Mouse (Mus musculus): ENCODE data around the gene Ypel1. TPM values are rescaled to one million over a fixed set of nuclear protein-coding genes. Genes with fewer than 3 reads are reported as not detected.

Ypel1 gene
- polyA plus RNA-seq, 1 experiment from 2014 or later: 174 TPM

- Histone ChIP-seq H3K27ac (replicated peaks; ENCODE audit: low read depth, low read length) (no peak overlapping the region), H3K4me3 (replicated peaks; ENCODE audit: low read depth, low read length) (no peak overlapping the region), H3K4me1 (ENCODE audit: control insufficient read depth, insufficient read depth, low read length) (no peaks in the 10 kb centered on the region), H3K27me3 (ENCODE audit: control insufficient read depth, insufficient read depth, low read length) (no peaks in the 10 kb centered on the region), H3K4me2 (ENCODE audit: low read length) (no peak overlapping the region), H3K9ac (replicated peaks; ENCODE audit: low read length) (no peak overlapping the region), H3K36me3 (ENCODE audit: control insufficient read depth, insufficient read depth, low read length) (peaks cover 74% of the 10 kb centered on the region), H3K9me3 (ENCODE audit: control insufficient read depth, low read length) (no peaks in the 10 kb centered on the region)
- ATAC-seq (ENCODE audit: low FRiP score, low TSS enrichment) (no peak), DNase-seq (no peak)
- 91% methylated on average over 4 of the region's 4 CpGs for WGBS
These were observed 35.1 kb downstream of the Ypel1 start for GRCm38 (mm10) chr16:17104600-17104999.

GRCm38 (mm10) chr16:17110771-17111743 lies 41.6 kb downstream of the Ypel1 start, which contains the start of gene Ppil2:
Gene Ppil2 (minus strand): TSS chr16:17111257.
- H3K27ac ChIP-seq (replicated peaks; ENCODE audit: low read depth, low read length): peak within 1 kb of the TSS; percentile 41; the same call in 1 of the 2 replicates
- peak within 1 kb of the TSS; percentile 69 for H3K9ac ChIP-seq (replicated peaks; ENCODE audit: low read length)
- peaks cover 8% of the 10 kb centered on the region; the same call in 1 of the 2 replicates for H3K4me1 ChIP-seq (ENCODE audit: control insufficient read depth, insufficient read depth, low read length)
- peak; percentile 93 for DNase-seq
- H3K4me2 ChIP-seq (ENCODE audit: low read length): peak within 1 kb of the TSS; percentile 72
- peak within 1 kb of the TSS; percentile 83 for H3K4me3 ChIP-seq (replicated peaks; ENCODE audit: low read depth, low read length)
- ATAC-seq (ENCODE audit: low FRiP score, low TSS enrichment): peak; percentile 88
- no peaks in the 10 kb centered on the region for H3K27me3 ChIP-seq (ENCODE audit: control insufficient read depth, insufficient read depth, low read length)
- no peaks in the 10 kb centered on the region for H3K9me3 ChIP-seq (ENCODE audit: control insufficient read depth, low read length)
- peaks cover 25% of the 10 kb centered on the region for H3K36me3 ChIP-seq (ENCODE audit: control insufficient read depth, insufficient read depth, low read length)
- WGBS: 9% methylated on average over 38 of the region's 38 CpGs

- WGBS: 95% methylated on average over 5 of the region's 5 CpGs
These were observed 47.9 kb downstream of the Ypel1 start for GRCm38 (mm10) chr16:17117309-17117799.

GRCm38 (mm10) chr16:17121569-17121968 lies 52.1 kb downstream of the Ypel1 start:
- H3K9me3 ChIP-seq (ENCODE audit: control insufficient read depth, low read length): no peaks in the 10 kb centered on the region
- no peaks in the 10 kb centered on the region for H3K27me3 ChIP-seq (ENCODE audit: control insufficient read depth, insufficient read depth, low read length)
- H3K9ac ChIP-seq (replicated peaks; ENCODE audit: low read length): no peak overlapping the region
- H3K4me3 ChIP-seq (replicated peaks; ENCODE audit: low read depth, low read length): peak overlapping the region; percentile 3; the same call in 1 of the 2 replicates
- H3K27ac ChIP-seq (replicated peaks; ENCODE audit: low read depth, low read length): no peak overlapping the region
- H3K4me2 ChIP-seq (ENCODE audit: low read length): peak overlapping the region; percentile 36
- 42% methylated on average over 14 of the region's 14 CpGs for WGBS
- peak; percentile 41 for DNase-seq
- 0 out of 2 replicates have a peak, but pooled peaks cover 2% of the 10 kb centered on the region for H3K36me3 ChIP-seq (ENCODE audit: control insufficient read depth, insufficient read depth, low read length)
- H3K4me1 ChIP-seq (ENCODE audit: control insufficient read depth, insufficient read depth, low read length): peaks cover 16% of the 10 kb centered on the region
- no peak for ATAC-seq (ENCODE audit: low FRiP score, low TSS enrichment)

More at GRCm38 (mm10) chr16:17117309-17117799, 47.9 kb downstream of the Ypel1 start:
- Histone ChIP-seq H3K4me2 (ENCODE audit: low read length) (no peak overlapping the region), H3K27me3 (ENCODE audit: control insufficient read depth, insufficient read depth, low read length) (no peaks in the 10 kb centered on the region), H3K9me3 (ENCODE audit: control insufficient read depth, low read length) (no peaks in the 10 kb centered on the region), H3K36me3 (ENCODE audit: control insufficient read depth, insufficient read depth, low read length) (peaks cover 8% of the 10 kb centered on the region), H3K9ac (replicated peaks; ENCODE audit: low read length) (no peak overlapping the region), H3K27ac (replicated peaks; ENCODE audit: low read depth, low read length) (no peak overlapping the region), H3K4me3 (replicated peaks; ENCODE audit: low read depth, low read length) (no peak overlapping the region), H3K4me1 (ENCODE audit: control insufficient read depth, insufficient read depth, low read length) (no peaks in the 10 kb centered on the region)
- DNase-seq (no peak), ATAC-seq (ENCODE audit: low FRiP score, low TSS enrichment) (no peak)

- 1% methylated on average over 22 of the region's 22 CpGs for WGBS
- peak overlapping the region; percentile 35 for H3K4me3 ChIP-seq (replicated peaks; ENCODE audit: low read depth, low read length)
- no peaks in the 10 kb centered on the region for H3K9me3 ChIP-seq (ENCODE audit: control insufficient read depth, low read length)
- peak overlapping the region; percentile 56 for H3K4me2 ChIP-seq (ENCODE audit: low read length)
- H3K9ac ChIP-seq (replicated peaks; ENCODE audit: low read length): peak overlapping the region; percentile 51
- DNase-seq: peak; percentile 46
- no peaks in the 10 kb centered on the region for H3K27me3 ChIP-seq (ENCODE audit: control insufficient read depth, insufficient read depth, low read length)
- no peak overlapping the region for H3K27ac ChIP-seq (replicated peaks; ENCODE audit: low read depth, low read length)
- ATAC-seq (ENCODE audit: low FRiP score, low TSS enrichment): peak; percentile 48
- peaks cover 16% of the 10 kb centered on the region for H3K4me1 ChIP-seq (ENCODE audit: control insufficient read depth, insufficient read depth, low read length)
- H3K36me3 ChIP-seq (ENCODE audit: control insufficient read depth, insufficient read depth, low read length): no peaks in the 10 kb centered on the region
These were observed 54.8 kb downstream of the Ypel1 start for GRCm38 (mm10) chr16:17124119-17124870.

- peaks cover 16% of the 10 kb centered on the region for H3K4me1 ChIP-seq (ENCODE audit: control insufficient read depth, insufficient read depth, low read length)
- WGBS: under 1% methylated on average over 25 of the region's 25 CpGs
- DNase-seq: peak; percentile 92
These were observed 55.5 kb downstream of the Ypel1 start, which contains the start of gene 2610318N02Rik for GRCm38 (mm10) chr16:17124871-17125520. Gene 2610318N02Rik (minus strand): TSS chr16:17125167.

GRCm38 (mm10) chr16:17127292-17127691 lies 57.8 kb downstream of the Ypel1 start:
- 100% methylated on average over 1 of the region's 1 CpGs for WGBS
- no peak overlapping the region for H3K4me2 ChIP-seq (ENCODE audit: low read length)
- no peaks in the 10 kb centered on the region for H3K9me3 ChIP-seq (ENCODE audit: control insufficient read depth, low read length)
- H3K36me3 ChIP-seq (ENCODE audit: control insufficient read depth, insufficient read depth, low read length): no peaks in the 10 kb centered on the region
- H3K27ac ChIP-seq (replicated peaks; ENCODE audit: low read depth, low read length): no peak overlapping the region
- H3K27me3 ChIP-seq (ENCODE audit: control insufficient read depth, insufficient read depth, low read length): no peaks in the 10 kb centered on the region
- H3K4me3 ChIP-seq (replicated peaks; ENCODE audit: low read depth, low read length): no peak overlapping the region
- H3K9ac ChIP-seq (replicated peaks; ENCODE audit: low read length): no peak overlapping the region
- ATAC-seq (ENCODE audit: low FRiP score, low TSS enrichment) (no peak), DNase-seq (peak; percentile 45)
- peaks cover 22% of the 10 kb centered on the region for H3K4me1 ChIP-seq (ENCODE audit: control insufficient read depth, insufficient read depth, low read length)

More at GRCm38 (mm10) chr16:17124871-17125520, 55.5 kb downstream of the Ypel1 start, which contains the start of gene 2610318N02Rik:
- peak within 1 kb of the TSS; percentile 56 for H3K4me2 ChIP-seq (ENCODE audit: low read length)
- H3K9ac ChIP-seq (replicated peaks; ENCODE audit: low read length): peak within 1 kb of the TSS; percentile 51
- ATAC-seq (ENCODE audit: low FRiP score, low TSS enrichment): peak; percentile 90
- no peaks in the 10 kb centered on the region for H3K27me3 ChIP-seq (ENCODE audit: control insufficient read depth, insufficient read depth, low read length)
- no peak within 1 kb of the TSS for H3K27ac ChIP-seq (replicated peaks; ENCODE audit: low read depth, low read length)
- H3K9me3 ChIP-seq (ENCODE audit: control insufficient read depth, low read length): no peaks in the 10 kb centered on the region
- H3K4me3 ChIP-seq (replicated peaks; ENCODE audit: low read depth, low read length): peak within 1 kb of the TSS; percentile 35
- H3K36me3 ChIP-seq (ENCODE audit: control insufficient read depth, insufficient read depth, low read length): no peaks in the 10 kb centered on the region

All from midbrain, embryonic 14.5 days (tissue).